Mouse (Mus musculus) stomach, postnatal 0 days (tissue): ENCODE data around the gene Apbb1ip. TPM values are rescaled to one million over a fixed set of nuclear protein-coding genes. Genes with fewer than 3 reads are reported as not detected.
"Not testable (repeated sequence)": the region's sequence is repeated elsewhere in the genome, so short reads cannot be mapped to it uniquely, and the experiment has no call there.

Experiments used
- ATAC-seq: fragments of 200-750 bp; cut with Nextera tagmentation; 2 replicates; pipeline ENCODE4 v1.8.0; 2017; ENCODE audit not compliant: low FRiP score, low TSS enrichment
- DNase-seq: peaks from one replicate; pipeline ENCODE4 v3.0.0-alpha.2; 2016; ENCODE audit warnings: low spot score
- H3K27ac ChIP-seq: fragments of 300-500 bp; sonication (generic); replicated peaks from 2 replicates; pipeline ENCODE4 v1.5.1; 2014; ENCODE audit warnings: mild to moderate bottlenecking, control low read depth
- H3K27me3 ChIP-seq: fragments of 300-500 bp; sonication (generic); 2 replicates; pipeline ENCODE4 v1.6.1; 2014; ENCODE audit warnings: low read length; ENCODE audit not compliant: control insufficient read depth, insufficient read depth
- H3K36me3 ChIP-seq: fragments of 300-500 bp; sonication (generic); 2 replicates; pipeline ENCODE4 v1.6.1; 2014; ENCODE audit warnings: low read length, mixed read lengths; ENCODE audit not compliant: control insufficient read depth, insufficient read depth
- H3K4me1 ChIP-seq: fragments of 300-500 bp; sonication (generic); replicated peaks from 2 replicates; pipeline ENCODE4 v1.6.1; 2014; ENCODE audit warnings: antibody characterized with exemption; ENCODE audit not compliant: control insufficient read depth, insufficient read depth
- H3K4me2 ChIP-seq: fragments of 300-500 bp; sonication (generic); replicated peaks from 2 replicates; pipeline ENCODE4 v1.6.1; 2014; ENCODE audit warnings: low read depth, mild to moderate bottlenecking, control low read depth, moderate library complexity
- H3K4me3 ChIP-seq: fragments of 300-500 bp; sonication (generic); 2 replicates; pipeline ENCODE4 v1.5.1; 2014; ENCODE audit warnings: low read depth, low read length, control low read depth
- H3K9ac ChIP-seq: fragments of 300-500 bp; sonication (generic); 2 replicates; pipeline ENCODE4 v1.6.1; 2014; ENCODE audit warnings: mild to moderate bottlenecking, low read length, control low read depth, mixed read lengths
- H3K9me3 ChIP-seq: fragments of 300-500 bp; sonication (generic); 2 replicates; pipeline ENCODE4 v1.6.1; 2016; ENCODE audit warnings: low read length; ENCODE audit not compliant: control insufficient read depth
- CTCF ChIP-seq: IDR thresholded peaks from 2 replicates; pipeline ENCODE4 v1.5.1; 2016; ENCODE audit warnings: antibody characterized with exemption, low read depth, mild to moderate bottlenecking, moderate library complexity
- EP300 ChIP-seq: optimal IDR thresholded peaks from 2 replicates; pipeline ENCODE3; 2016; ENCODE audit warnings: antibody characterized with exemption
- WGBS: fragments of 180-500 bp; shearing (Covaris S2); extraction: QIAGEN DNeasy Blood & Tissue Kit; methylation state at CpG from one replicate; pipeline ENCODE4 v1.1.7; 2014; 5-methylcytosine and 5-hydroxymethylcytosine counted together
- polyA plus RNA-seq: library from polyadenylated mRNA; unstranded; fragments of >200 nt; fragmentation: Nextera tagmentation; extraction: Ambion mirVana; gene quantifications from 2 replicates; pipeline ENCODE4 v1.2.1, GENCODE M21; 2015

Gene Apbb1ip
- polyA plus RNA-seq, 1 experiment from 2014 or later, result 1.5 TPM

- Histone ChIP-seq H3K27me3 (no peaks in the 10 kb centered on the region), H3K4me2 (no peak overlapping the region), H3K9me3 (no peaks in the 10 kb centered on the region), H3K4me3 (no peak overlapping the region), H3K4me1 (no peaks in the 10 kb centered on the region), H3K36me3 (no peaks in the 10 kb centered on the region), H3K27ac (no peak overlapping the region), H3K9ac (no peak overlapping the region)
- TF ChIP-seq EP300, result no peak
- TF ChIP-seq CTCF, result no peak
- DNase-seq, result no peak
- no peak for ATAC-seq
- WGBS, result 73% methylated on average over 3 of the region's 3 CpGs
These were observed 83.6 kb downstream of the Apbb1ip start for GRCm38 (mm10) chr2:22857501-22857900.

- Histone ChIP-seq H3K4me3 (no peak overlapping the region), H3K4me1 (no peaks in the 10 kb centered on the region), H3K27ac (no peak overlapping the region), H3K9ac (no peak overlapping the region), H3K4me2 (no peak overlapping the region), H3K9me3 (no peaks in the 10 kb centered on the region), H3K27me3 (no peaks in the 10 kb centered on the region), H3K36me3 (no peaks in the 10 kb centered on the region)
- DNase-seq, result no peak
- WGBS, result 69% methylated on average over 2 of the region's 2 CpGs
- TF ChIP-seq CTCF (no peak), EP300 (no peak)
- no peak for ATAC-seq
These were observed 88.3 kb downstream of the Apbb1ip start for GRCm38 (mm10) chr2:22862194-22862593.

- H3K9me3 ChIP-seq, H3K4me1 ChIP-seq, H3K4me2 ChIP-seq, H3K4me3 ChIP-seq, H3K27me3 ChIP-seq, H3K27ac ChIP-seq, H3K36me3 ChIP-seq, H3K9ac ChIP-seq: not testable (repeated sequence)
- DNase-seq, result peak; percentile 74
- TF ChIP-seq CTCF, result peak; percentile 90
- WGBS, result 2% methylated on average over 6 of the region's 6 CpGs
- peak; percentile 82 for ATAC-seq
These were observed 90.6 kb downstream of the Apbb1ip start for GRCm38 (mm10) chr2:22864394-22865037.

- no peaks in the 10 kb centered on the region for H3K4me1 ChIP-seq
- ATAC-seq (no peak), DNase-seq (no peak)
- no peaks in the 10 kb centered on the region for H3K36me3 ChIP-seq
- no peaks in the 10 kb centered on the region for H3K27me3 ChIP-seq
- no peaks in the 10 kb centered on the region for H3K9me3 ChIP-seq
- no peak overlapping the region for H3K4me3 ChIP-seq
- no peak overlapping the region for H3K9ac ChIP-seq
- TF ChIP-seq CTCF (no peak), EP300 (no peak)
- no peak overlapping the region for H3K4me2 ChIP-seq
- H3K27ac ChIP-seq, result no peak overlapping the region
- WGBS, result 93% methylated on average over 1 of the region's 1 CpGs
These were observed 91.9 kb downstream of the Apbb1ip start for GRCm38 (mm10) chr2:22865818-22866217.

- WGBS, result 50% methylated on average over 7 of the region's 7 CpGs
- ATAC-seq, result no peak
These were observed 93.1 kb downstream of the Apbb1ip start for GRCm38 (mm10) chr2:22866894-22867424.

GRCm38 (mm10) chr2:22873159-22873558 is 99.3 kb downstream of the Apbb1ip start:
- Histone ChIP-seq H3K27ac (no peak overlapping the region), H3K36me3 (no peaks in the 10 kb centered on the region), H3K4me3 (no peak overlapping the region), H3K27me3 (no peaks in the 10 kb centered on the region), H3K9me3 (no peaks in the 10 kb centered on the region), H3K9ac (no peak overlapping the region), H3K4me2 (no peak overlapping the region), H3K4me1 (no peaks in the 10 kb centered on the region)
- ATAC-seq, result no peak
- no peak for TF ChIP-seq CTCF
- TF ChIP-seq EP300, result no peak
- WGBS, result 84% methylated on average over 1 of the region's 1 CpGs
- DNase-seq, result no peak

More at GRCm38 (mm10) chr2:22866894-22867424, 93.1 kb downstream of the Apbb1ip start:
- Histone ChIP-seq H3K36me3 (no peaks in the 10 kb centered on the region), H3K27ac (no peak overlapping the region), H3K9me3 (no peaks in the 10 kb centered on the region), H3K4me1 (no peaks in the 10 kb centered on the region), H3K9ac (no peak overlapping the region), H3K4me2 (no peak overlapping the region), H3K27me3 (no peaks in the 10 kb centered on the region), H3K4me3 (no peak overlapping the region)
- no peak for TF ChIP-seq CTCF
- no peak for TF ChIP-seq EP300
- no peak for DNase-seq
